Mouse (Mus musculus) bone marrow, adult 2 months (tissue): ENCODE results near the gene Dzip1. TPM values are rescaled to one million over a fixed set of nuclear protein-coding genes. Genes with fewer than 3 reads are reported as not detected.
A peak's percentile ranks its signal among the peaks of the same experiment; 100 is the strongest.

ENCODE experiments used
- H3K27ac ChIP-seq: fragments of 200-500 bp; 2 replicates; pipeline ENCODE4 v1.5.1; 2012; ENCODE audit warnings: low read depth, mild to moderate bottlenecking, control low read depth, inconsistent platforms, low read length; ENCODE audit not compliant: control insufficient read depth, poor library complexity, insufficient read depth
- H3K4me1 ChIP-seq: fragments of 200-500 bp; 2 replicates; pipeline ENCODE4 v1.6.1; 2011; ENCODE audit warnings: low read length; ENCODE audit not compliant: control insufficient read depth, insufficient read depth
- H3K4me3 ChIP-seq: fragments of 200-500 bp; replicated peaks from 2 replicates; pipeline ENCODE3; 2011; ENCODE audit warnings: mild to moderate bottlenecking, low read depth, low read length, control low read depth; ENCODE audit not compliant: control insufficient read depth
- CTCF ChIP-seq: fragments of 200-500 bp; IDR thresholded peaks from 2 replicates; pipeline ENCODE4 v1.5.1; 2011; ENCODE audit warnings: low read length, control low read depth; ENCODE audit not compliant: control insufficient read depth, insufficient read depth
- POLR2A ChIP-seq: fragments of 200-500 bp; IDR thresholded peaks from 2 replicates; pipeline ENCODE4 v1.6.1; 2011; ENCODE audit warnings: low read depth, mild to moderate bottlenecking, control low read depth, low read length, borderline replicate concordance; ENCODE audit not compliant: control insufficient read depth
- WGBS: fragments of 180-500 bp; shearing (Covaris S2); methylation state at CpG from one replicate; pipeline ENCODE4 v1.1.7; 2018; 5-methylcytosine and 5-hydroxymethylcytosine counted together
- polyA plus RNA-seq: library from polyadenylated mRNA; stranded (reverse); fragments of >200 nt; gene quantifications from 2 replicates; pipeline ENCODE4 v1.2.4, GENCODE M21; 2011; ENCODE audit warnings: low replicate concordance; ENCODE audit not compliant: missing spikeins, insufficient read depth, insufficient read length

Gene Dzip1
- polyA plus RNA-seq, result 1.3 and 5.3 TPM in 2 replicates

DNA sequence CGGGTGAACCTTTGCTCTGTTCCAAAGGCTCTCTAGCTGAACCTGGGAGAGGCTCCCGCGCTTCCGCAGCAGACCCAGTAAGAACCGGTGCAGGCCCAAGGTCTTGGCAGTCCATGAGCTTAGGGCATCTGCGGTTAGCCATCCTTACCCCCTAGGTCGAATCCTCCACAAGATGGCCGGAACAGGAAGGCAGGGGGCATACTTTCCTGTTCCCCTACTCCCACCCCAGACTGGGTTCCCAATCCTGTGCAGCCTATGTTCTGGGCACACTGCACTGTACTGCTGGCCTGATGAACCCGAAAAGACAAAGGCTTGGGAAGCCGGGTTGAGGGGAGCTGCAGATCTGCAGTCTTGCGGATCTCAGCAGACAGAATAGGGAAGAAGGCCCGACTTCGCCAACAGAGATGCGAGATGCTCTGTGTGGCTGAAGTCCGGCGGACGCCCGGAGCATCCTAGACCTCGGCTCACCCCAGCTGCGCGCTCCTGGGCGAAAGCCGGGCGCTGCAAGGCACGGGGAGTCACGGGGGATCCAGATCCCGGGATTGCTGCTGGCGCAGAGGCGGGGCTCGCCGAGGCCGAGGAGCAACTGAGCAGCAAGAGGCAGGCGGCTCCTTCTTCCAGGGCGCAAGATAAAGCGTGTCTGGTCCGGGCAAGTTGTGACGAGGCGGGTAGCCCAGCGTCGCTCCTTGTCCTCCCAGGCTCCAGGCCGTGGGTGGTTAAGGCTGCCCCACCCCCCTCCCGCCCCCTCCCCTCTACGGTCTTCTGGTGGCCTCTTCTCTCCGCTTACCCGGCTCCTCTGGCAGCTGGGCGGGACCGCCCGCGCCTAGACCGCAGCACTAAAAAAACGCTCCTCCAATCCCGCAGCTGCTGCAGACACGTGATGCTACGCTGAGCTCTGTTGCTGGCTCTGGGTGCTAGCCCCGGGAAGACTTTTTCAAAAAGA lies at the start of gene Dzip1:
Gene Dzip1 (minus strand): TSS at position 788 of the 943 bp plus-strand sequence.
- peaks cover 3% of the 10 kb centered on the region for H3K4me1 ChIP-seq
- H3K4me3 ChIP-seq, result peak within 1 kb of the TSS; percentile 21
- no peak within 1 kb of the TSS; the same call in 1 of the 2 replicates for H3K27ac ChIP-seq
- TF ChIP-seq CTCF (no peak), POLR2A (no peak)
- 3% methylated on average over 55 of the region's 55 CpGs for WGBS

DNA sequence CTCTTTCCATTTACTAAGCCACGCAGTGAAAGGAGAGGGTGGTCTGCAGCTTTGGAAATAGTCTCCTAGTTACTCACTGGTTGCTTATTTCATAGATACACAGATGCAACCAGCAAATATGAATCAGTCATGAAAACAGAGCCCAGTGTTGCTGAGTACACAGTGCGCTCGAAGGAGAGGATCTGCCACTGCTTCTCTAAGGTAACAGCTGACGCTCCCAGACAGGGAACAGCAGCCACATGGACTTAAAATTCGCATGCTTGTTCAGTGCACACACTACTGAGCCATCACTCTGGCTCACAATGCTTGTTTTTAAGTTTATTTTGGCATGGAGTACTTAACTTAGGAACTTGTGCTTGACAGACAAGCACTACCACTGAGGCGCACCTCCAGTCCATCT lies 47.0 kb upstream of the Dzip1 start:
- H3K4me1 ChIP-seq, result no peaks in the 10 kb centered on the region
- TF ChIP-seq CTCF (no peak), POLR2A (no peak)
- no peak overlapping the region for H3K27ac ChIP-seq
- H3K4me3 ChIP-seq, result no peak overlapping the region
- WGBS, result 92% methylated on average over 6 of the region's 6 CpGs

DNA sequence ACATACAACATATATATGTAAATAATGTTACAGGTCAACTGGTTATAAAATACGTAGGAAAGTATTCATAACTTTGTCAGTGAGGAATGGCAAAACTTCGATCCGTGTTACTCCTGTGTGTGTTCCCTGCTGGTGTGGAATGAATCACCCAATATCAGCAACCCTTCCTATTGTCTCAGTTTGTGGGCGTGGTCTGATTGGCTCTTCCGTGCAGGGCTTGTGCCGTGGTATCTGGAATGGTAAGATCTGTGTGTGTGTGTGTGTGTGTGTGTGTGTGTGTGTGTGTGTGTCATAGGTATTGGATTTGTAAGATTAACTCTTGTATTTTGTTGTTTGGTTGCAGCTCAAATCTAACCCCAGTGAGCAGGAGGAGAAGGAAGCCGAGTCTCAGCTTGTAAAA lies 42.4 kb upstream of the Dzip1 start:
- TF ChIP-seq POLR2A (no peak), CTCF (no peak)
- Histone ChIP-seq H3K4me1 (no peaks in the 10 kb centered on the region), H3K4me3 (no peak overlapping the region), H3K27ac (no peak overlapping the region)
- WGBS, result 86% methylated on average over 7 of the region's 7 CpGs

DNA sequence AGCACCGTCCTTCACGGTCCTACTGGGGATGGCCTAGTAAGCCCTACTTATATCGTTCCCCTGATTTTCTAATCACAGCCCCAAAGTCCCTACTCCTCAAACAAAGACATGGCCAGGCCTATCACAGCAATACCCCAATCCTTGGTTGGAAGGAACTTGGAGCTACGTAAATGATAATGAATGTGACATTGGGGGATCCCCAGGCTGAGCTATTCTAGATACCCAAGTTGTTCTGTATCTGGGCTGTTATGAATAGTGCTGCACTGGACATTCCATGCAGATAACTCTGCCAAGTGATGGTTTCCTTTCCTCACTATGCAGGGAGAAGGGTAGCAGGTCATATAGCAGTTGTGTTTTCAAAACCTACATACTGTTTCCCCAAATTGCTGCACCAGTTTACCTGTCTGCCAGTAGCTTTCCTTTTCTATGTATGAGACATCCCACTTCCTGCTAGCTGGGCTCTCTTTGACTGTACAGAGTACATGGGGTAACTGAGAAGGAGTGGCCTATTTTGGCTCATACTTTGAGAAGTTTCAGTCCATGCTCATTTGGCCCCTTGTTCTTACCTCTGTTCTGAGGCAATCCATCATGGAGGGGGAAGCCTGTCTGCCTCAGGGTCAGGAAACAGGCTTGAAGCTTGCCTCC lies 40.2 kb upstream of the Dzip1 start:
- no peaks in the 10 kb centered on the region for H3K4me1 ChIP-seq
- H3K27ac ChIP-seq, result no peak overlapping the region
- no peak overlapping the region for H3K4me3 ChIP-seq
- WGBS, result 88% methylated on average over 4 of the region's 4 CpGs
- no peak for TF ChIP-seq CTCF
- no peak for TF ChIP-seq POLR2A

DNA sequence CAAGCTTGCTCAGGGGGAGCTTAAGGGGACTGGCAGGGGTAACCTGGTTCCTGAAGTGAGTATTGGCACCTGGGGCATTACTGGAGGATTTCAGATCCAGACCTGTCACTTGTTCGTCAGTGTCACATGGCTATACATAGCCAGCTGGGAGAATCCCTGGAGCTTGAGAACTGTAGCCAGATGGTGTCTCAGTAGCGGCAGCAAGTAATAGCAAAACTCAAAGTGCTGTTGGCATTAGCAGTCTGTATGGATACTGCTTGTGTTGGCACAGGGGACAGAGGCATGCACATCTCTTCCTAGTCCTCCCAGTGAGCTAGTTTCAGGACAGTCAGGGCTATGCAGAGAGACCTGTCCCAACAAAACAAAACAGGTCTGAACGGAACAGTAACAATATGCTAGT lies 32.8 kb upstream of the Dzip1 start:
- H3K4me1 ChIP-seq, result no peaks in the 10 kb centered on the region; the same call in 1 of the 2 replicates
- TF ChIP-seq POLR2A (no peak), CTCF (no peak)
- H3K27ac ChIP-seq, result no peak overlapping the region
- H3K4me3 ChIP-seq, result no peak overlapping the region
- 95% methylated on average over 3 of the region's 3 CpGs for WGBS

DNA sequence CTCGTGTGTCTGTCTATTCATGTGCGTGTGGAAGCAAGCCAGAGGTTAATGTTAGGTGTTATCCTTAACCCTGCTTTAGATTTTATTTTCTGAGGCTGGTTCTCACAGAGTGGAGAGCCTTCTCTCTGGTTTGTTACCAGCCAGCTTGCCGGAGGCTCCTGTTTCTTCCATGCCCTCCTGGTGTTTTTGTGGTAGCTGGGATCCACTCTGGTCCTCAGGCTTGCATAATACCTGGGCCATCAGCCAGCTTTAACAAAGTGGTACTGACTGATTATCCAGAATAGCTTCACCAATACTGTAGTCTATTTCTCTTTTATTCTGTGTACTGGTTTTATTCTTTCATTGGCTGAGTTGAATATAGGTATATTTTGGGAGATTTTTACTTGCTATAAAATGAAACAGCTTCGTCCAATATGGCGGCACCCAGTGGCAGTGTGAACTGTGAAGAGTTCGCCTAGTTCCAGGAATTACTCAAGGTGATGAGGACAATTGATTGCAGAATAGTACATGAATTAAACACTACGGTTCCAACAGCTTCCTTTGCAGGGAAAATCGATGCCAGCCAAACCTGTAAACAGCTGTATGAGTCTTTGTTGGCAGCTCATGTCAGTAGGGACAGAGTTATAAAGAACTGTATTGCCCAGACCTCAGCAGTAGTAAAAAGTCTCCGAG lies 26.8 kb upstream of the Dzip1 start:
- Histone ChIP-seq H3K4me1 (peaks cover 2% of the 10 kb centered on the region), H3K4me3 (no peak overlapping the region), H3K27ac (no peak overlapping the region)
- TF ChIP-seq POLR2A (no peak), CTCF (no peak)
- WGBS, result 86% methylated on average over 9 of the region's 9 CpGs

DNA sequence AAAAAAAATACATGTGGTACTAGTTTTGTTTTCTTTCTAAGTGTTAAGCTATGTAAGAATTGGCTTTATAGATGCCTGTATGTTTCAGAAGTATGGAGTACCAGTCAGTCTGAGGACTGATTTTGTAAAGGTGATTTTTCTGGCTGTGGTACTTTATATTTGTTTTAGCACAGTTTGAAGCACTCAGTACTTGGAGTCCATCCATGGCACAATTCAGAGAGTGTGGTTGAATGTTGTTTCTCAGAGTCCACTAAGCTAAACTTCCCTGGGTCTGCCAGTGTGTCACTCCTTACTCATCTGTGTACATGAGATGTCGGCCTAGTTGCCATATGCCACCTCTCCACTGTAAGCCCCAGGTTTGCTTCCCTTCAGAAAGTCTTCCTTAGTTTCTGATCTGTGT lies 23.6 kb upstream of the Dzip1 start:
- peaks cover 2% of the 10 kb centered on the region for H3K4me1 ChIP-seq
- no peak overlapping the region for H3K27ac ChIP-seq
- TF ChIP-seq CTCF, result no peak
- no peak for TF ChIP-seq POLR2A
- whole genome bisulfite sequencing, result 71% methylated on average over 1 of the region's 1 CpGs
- no peak overlapping the region for H3K4me3 ChIP-seq

DNA sequence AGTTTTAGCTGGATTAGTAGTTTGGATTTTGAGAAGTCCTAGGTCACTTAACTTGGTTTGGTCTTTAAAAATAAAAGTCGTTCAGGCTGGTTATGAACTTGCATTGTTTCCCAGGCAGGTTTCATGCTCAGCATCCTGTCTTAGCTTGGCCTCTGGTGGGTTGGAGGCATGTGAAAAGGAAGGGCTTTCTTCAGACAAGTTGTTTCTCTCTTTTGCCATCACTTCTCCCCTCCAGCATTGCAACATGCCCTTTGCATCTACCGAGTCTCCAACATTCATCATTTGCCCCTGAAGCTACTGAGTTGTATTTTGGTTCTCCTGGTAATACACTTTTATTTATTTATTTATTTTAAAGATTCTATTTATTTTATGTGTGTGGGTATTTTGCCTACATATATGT lies 19.4 kb upstream of the Dzip1 start:
- WGBS, result 23% methylated on average over 2 of the region's 2 CpGs
- H3K4me1 ChIP-seq, result peaks cover 1% of the 10 kb centered on the region; the same call in 1 of the 2 replicates
- H3K4me3 ChIP-seq, result no peak overlapping the region
- TF ChIP-seq POLR2A, result no peak
- no peak for TF ChIP-seq CTCF
- no peak overlapping the region for H3K27ac ChIP-seq

DNA sequence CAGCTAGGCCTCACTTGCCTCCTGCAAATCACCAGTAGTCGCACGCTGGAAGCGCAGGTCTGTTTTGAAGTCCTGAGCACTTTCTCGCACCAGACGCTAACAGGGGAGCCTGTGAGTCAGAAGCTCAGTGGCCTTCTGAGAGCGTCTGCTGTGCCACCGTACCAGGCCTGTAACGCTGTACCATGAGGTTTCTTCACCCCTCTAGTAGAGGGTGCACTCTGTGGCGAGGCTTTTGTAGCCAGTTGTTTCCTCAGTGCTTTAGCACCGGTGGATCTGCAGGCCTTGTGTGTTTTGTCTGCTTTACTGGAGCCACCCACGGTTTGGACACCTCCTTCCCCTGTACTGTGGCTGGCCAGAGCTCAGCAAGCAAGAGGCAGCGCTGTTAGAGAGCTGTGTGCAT lies 16.8 kb upstream of the Dzip1 start:
- TF ChIP-seq CTCF (no peak), POLR2A (no peak)
- H3K27ac ChIP-seq, result no peak overlapping the region
- H3K4me3 ChIP-seq, result no peak overlapping the region
- H3K4me1 ChIP-seq, result peaks cover 1% of the 10 kb centered on the region; the same call in 1 of the 2 replicates
- 60% methylated on average over 12 of the region's 12 CpGs for WGBS
